Mouse (Mus musculus) telencephalon, adult 2 months (tissue): ENCODE measurements around the gene Stk17b.
A peak's percentile ranks its signal among the peaks of the same experiment; 100 is the strongest.

Source experiments
- DNase-seq: peaks from one replicate; pipeline ENCODE4 v3.0.0-alpha.2; 2011; ENCODE audit warnings: low read depth, low spot score

Gene Stk17b

GRCm38 (mm10) chr1:53784721-53785418 is at the start of gene Stk17b:
TSS of gene Stk17b (minus strand) at chr1:53785224.
- DNase-seq: peak; percentile 34

DNA sequence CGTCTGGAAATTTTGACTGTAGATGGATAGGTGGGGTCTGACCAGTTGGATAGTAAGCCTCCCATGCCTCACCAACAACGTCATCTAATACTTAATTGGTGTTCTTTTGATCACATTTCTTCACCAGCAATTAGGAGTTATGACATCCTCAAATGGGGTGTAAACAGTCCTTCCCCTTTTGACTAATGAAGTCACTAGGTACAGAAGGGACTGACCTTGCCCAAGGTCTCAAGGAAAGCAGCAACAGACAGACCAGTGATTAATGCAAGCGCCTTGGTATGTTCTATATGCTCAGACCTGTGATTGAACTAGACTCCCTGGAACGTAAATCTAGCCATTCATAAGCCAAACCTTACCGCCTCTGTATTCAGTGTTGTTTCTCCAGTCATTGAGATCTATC is 45.3 kb upstream of the Stk17b start:
- no peak for DNase-seq

- no peak for DNase-seq
Observed at GRCm38 (mm10) chr1:53829089-53829488, 44.1 kb upstream of the Stk17b start.

GRCm38 (mm10) chr1:53824446-53825337 is 39.7 kb upstream of the Stk17b start:
- no peak for DNase-seq

- peak; percentile 51 for DNase-seq
Observed at GRCm38 (mm10) chr1:53823687-53824445, 38.8 kb upstream of the Stk17b start.

DNA sequence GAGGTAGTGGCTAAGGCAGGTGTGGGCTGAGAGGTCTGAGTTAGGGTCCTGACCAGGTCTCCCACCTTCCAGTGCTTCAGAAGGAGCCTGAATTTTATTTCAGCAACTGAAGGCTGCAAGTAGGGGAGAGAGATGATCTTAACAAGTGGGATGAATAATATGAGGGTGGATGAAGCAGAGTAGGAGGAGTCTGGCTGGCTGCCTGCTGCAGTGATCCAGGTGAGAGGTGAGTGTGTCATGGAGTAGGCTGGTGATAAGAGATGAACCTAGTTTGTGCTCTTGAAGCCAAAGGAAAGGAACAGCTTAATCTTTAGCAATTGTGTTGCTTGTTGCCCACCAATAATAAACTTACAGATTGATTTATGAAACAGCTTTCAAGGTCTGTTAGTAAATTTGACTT is 37.0 kb upstream of the Stk17b start:
- DNase-seq: no peak

- no peak for DNase-seq
Observed at GRCm38 (mm10) chr1:53820041-53820632, 35.1 kb upstream of the Stk17b start.

GRCm38 (mm10) chr1:53818072-53818862 is 33.2 kb upstream of the Stk17b start:
- no peak for DNase-seq

DNA sequence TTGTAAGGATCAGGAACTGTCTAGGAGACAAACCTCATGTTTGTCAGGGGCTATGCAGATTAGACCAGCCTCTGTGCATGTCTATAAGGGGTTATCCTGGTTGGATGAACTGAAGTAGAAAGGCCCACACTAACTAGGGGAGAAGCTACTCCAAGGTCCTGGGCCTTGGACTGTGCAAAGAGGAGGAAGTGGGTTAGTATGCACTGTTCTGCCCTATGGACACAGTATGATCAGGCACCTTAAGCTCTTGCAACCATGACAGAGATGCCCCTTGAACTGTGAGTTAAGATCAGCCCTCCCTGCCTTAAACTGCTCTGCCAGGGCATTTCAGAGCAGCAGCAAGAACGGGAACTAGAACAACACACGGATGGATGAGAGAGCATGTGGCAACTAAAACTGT is 31.3 kb upstream of the Stk17b start:
- DNase-seq: no peak

DNA sequence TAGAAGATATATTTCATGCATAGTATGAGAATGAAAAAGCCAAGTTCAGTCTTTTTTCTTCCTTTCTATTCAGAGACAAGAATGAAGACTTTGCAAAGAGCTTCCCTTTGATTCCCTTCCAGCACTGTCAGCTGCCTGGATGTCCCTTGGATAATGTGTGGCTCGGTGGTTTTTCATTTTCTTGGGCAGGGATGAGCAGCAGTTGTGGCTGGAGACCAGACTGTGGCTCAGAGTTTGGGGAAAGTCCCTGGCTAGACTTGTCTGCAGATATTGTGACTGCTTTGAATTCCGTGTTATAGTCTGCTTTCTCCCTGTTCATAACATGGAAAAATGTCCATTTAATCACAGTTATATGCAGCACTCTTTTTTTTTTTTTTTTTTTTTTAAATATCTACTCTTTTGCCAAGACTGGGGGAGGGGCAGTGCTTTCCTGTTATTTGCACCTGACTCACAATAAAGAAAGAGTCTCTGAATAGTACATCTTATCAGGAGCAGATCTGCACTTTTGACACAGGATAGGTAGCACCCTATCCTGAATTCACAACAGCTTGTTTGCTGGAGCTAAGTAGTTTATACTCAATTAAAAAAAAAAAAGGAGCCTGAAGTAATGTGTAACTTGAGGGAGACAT is 29.2 kb upstream of the Stk17b start:
- no peak for DNase-seq

- no peak for DNase-seq
Observed at GRCm38 (mm10) chr1:53811919-53812318, 26.9 kb upstream of the Stk17b start.

DNA sequence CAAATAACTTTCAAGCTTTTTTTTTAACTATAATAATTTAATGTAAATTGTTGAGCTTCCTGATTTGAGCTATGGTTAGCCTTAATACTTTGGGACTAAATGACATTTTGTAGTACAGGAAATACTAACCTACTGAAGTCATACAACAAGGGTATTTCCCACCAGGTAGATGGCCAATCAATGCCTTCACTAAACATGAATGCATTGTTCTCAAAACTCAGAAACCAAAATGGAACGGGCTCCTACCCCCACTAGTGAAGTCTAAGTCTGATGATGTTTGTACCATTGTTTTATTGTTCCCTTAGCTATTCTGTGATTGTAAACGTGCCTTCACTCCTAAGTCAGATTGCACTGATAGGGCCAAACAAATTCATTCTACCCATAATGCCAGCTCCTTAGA is 23.2 kb upstream of the Stk17b start:
- no peak for DNase-seq

- DNase-seq: no peak
Observed at GRCm38 (mm10) chr1:53797811-53798210, 12.8 kb upstream of the Stk17b start.

GRCm38 (mm10) chr1:53797074-53797473 is 12.1 kb upstream of the Stk17b start:
- DNase-seq: no peak

DNA sequence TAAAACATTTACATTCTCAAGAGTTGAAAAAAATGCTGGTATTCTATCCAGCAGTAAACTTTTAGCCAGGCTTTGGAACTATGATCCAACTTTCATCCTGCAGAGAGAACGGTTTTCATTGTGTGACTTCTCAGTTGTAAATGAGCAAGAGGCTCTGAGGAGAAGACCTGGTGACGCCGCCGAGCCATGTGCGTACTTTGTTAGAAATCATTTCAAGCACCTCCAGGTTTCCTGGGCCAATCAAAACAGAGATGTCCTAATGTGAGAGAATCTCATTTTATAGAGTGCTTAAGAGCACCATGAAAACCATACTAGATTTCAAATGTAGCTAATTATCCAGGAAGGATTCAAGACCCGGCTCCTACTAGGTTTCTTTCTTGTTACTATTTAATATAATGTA is 11.2 kb upstream of the Stk17b start:
- DNase-seq: no peak

GRCm38 (mm10) chr1:53795591-53795990 is 10.6 kb upstream of the Stk17b start:
- no peak for DNase-seq

- DNase-seq: no peak
Observed at GRCm38 (mm10) chr1:53795081-53795480, 10.1 kb upstream of the Stk17b start.

GRCm38 (mm10) chr1:53794279-53794678 is 9.3 kb upstream of the Stk17b start:
- no peak for DNase-seq

- no peak for DNase-seq
Observed at GRCm38 (mm10) chr1:53791343-53791742, 6.3 kb upstream of the Stk17b start.

GRCm38 (mm10) chr1:53784291-53784720 is 718 bp downstream of the Stk17b start:
- DNase-seq: no peak
